Mouse (Mus musculus): Measurements from ENCODE around the gene Ccdc33. TPM values are rescaled to one million over a fixed set of nuclear protein-coding genes. Genes with fewer than 3 reads are reported as not detected.

The Ccdc33 gene
- polyA plus RNA-seq, 1 experiment from 2014 or later, result 0.54 TPM

- Histone ChIP-seq H3K27me3 (ENCODE audit: control insufficient read depth, insufficient read depth, low read length) (no peaks in the 10 kb centered on the region), H3K36me3 (ENCODE audit: control insufficient read depth, insufficient read depth, low read length) (no peaks in the 10 kb centered on the region), H3K9me3 (ENCODE audit: control insufficient read depth, low read length) (no peaks in the 10 kb centered on the region), H3K4me3 (replicated peaks; ENCODE audit: low read depth, low read length) (no peak overlapping the region), H3K9ac (replicated peaks; ENCODE audit: low read length) (no peak overlapping the region), H3K27ac (replicated peaks; ENCODE audit: low read depth, low read length) (no peak overlapping the region), H3K4me1 (ENCODE audit: control insufficient read depth, insufficient read depth, low read length) (no peaks in the 10 kb centered on the region), H3K4me2 (ENCODE audit: low read length) (no peak overlapping the region)
- 79% methylated on average over 3 of the region's 3 CpGs for WGBS
- ATAC-seq (ENCODE audit: low FRiP score, low TSS enrichment), result no peak
- no peak for DNase-seq
Measured at GRCm38 (mm10) chr9:57992060-57992459, 126.6 kb downstream of the Ccdc33 start.

GRCm38 (mm10) chr9:57990438-57991110, 128.0 kb downstream of the Ccdc33 start:
- Histone ChIP-seq H3K4me2 (ENCODE audit: low read length) (no peak overlapping the region), H3K27ac (replicated peaks; ENCODE audit: low read depth, low read length) (no peak overlapping the region), H3K27me3 (ENCODE audit: control insufficient read depth, insufficient read depth, low read length) (no peaks in the 10 kb centered on the region), H3K9me3 (ENCODE audit: control insufficient read depth, low read length) (no peaks in the 10 kb centered on the region), H3K4me3 (replicated peaks; ENCODE audit: low read depth, low read length) (no peak overlapping the region), H3K36me3 (ENCODE audit: control insufficient read depth, insufficient read depth, low read length) (no peaks in the 10 kb centered on the region), H3K9ac (replicated peaks; ENCODE audit: low read length) (no peak overlapping the region), H3K4me1 (ENCODE audit: control insufficient read depth, insufficient read depth, low read length) (no peaks in the 10 kb centered on the region)
- WGBS, result 40% methylated on average over 10 of the region's 10 CpGs
- ATAC-seq (ENCODE audit: low FRiP score, low TSS enrichment) (no peak), DNase-seq (peak; percentile 53)

- Histone ChIP-seq H3K4me1 (ENCODE audit: control insufficient read depth, insufficient read depth, low read length) (no peaks in the 10 kb centered on the region), H3K36me3 (ENCODE audit: control insufficient read depth, insufficient read depth, low read length) (no peaks in the 10 kb centered on the region), H3K4me3 (replicated peaks; ENCODE audit: low read depth, low read length) (no peak overlapping the region), H3K27me3 (ENCODE audit: control insufficient read depth, insufficient read depth, low read length) (no peaks in the 10 kb centered on the region), H3K9me3 (ENCODE audit: control insufficient read depth, low read length) (no peaks in the 10 kb centered on the region), H3K9ac (replicated peaks; ENCODE audit: low read length) (no peak overlapping the region), H3K27ac (replicated peaks; ENCODE audit: low read depth, low read length) (no peak overlapping the region), H3K4me2 (ENCODE audit: low read length) (no peak overlapping the region)
- no peak for ATAC-seq (ENCODE audit: low FRiP score, low TSS enrichment)
- DNase-seq, result no peak
- WGBS, result 89% methylated on average over 6 of the region's 6 CpGs
Measured at GRCm38 (mm10) chr9:57989309-57989708, 129.3 kb downstream of the Ccdc33 start.

DNA sequence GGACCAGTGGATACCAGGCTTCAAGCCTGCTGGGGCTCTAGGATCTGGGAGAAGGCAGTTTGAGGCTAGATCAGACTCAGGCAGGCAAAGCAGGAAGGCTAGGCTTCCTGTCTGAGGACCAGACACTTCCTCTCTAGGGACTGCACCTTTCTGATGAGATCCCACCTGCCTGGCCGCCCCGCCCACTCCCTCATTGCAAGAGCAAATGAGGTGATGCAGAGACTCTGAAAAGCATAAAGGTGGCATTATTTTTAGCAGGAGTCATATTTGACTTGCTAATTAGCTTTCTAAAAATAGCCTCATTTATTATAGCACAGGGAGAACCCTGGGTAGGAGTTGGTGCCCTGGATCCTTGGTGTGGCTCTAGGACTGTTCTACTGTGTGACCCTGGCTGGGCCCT, 130.5 kb downstream of the Ccdc33 start:
- Histone ChIP-seq H3K4me1 (ENCODE audit: control insufficient read depth, insufficient read depth, low read length) (no peaks in the 10 kb centered on the region), H3K9me3 (ENCODE audit: control insufficient read depth, low read length) (no peaks in the 10 kb centered on the region), H3K27ac (replicated peaks; ENCODE audit: low read depth, low read length) (no peak overlapping the region), H3K9ac (replicated peaks; ENCODE audit: low read length) (no peak overlapping the region), H3K27me3 (ENCODE audit: control insufficient read depth, insufficient read depth, low read length) (no peaks in the 10 kb centered on the region), H3K4me2 (ENCODE audit: low read length) (no peak overlapping the region), H3K36me3 (ENCODE audit: control insufficient read depth, insufficient read depth, low read length) (no peaks in the 10 kb centered on the region), H3K4me3 (replicated peaks; ENCODE audit: low read depth, low read length) (no peak overlapping the region)
- no peak for DNase-seq
- 89% methylated on average over 2 of the region's 2 CpGs for WGBS
- no peak for ATAC-seq (ENCODE audit: low FRiP score, low TSS enrichment)

DNA sequence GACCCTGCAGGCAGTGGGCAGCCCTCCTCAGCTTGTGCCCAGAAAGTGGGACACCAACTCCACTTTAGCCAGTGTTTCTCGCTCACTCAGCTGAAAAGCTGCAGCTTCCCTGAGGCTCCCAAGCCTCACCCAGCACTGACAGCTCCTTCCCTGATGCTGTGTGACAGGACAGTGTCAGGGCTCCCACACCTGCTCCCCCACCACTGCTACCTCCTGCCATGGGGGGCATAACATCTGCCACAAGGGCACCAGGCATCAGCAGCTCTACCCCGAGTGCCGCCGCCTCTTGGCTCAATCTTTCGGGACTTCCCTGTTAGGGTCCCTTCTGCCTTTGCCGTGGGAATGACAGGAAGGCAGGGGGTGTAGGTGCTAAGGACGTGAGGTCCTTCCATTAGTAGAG, 132.3 kb downstream of the Ccdc33 start:
- WGBS, result 82% methylated on average over 7 of the region's 7 CpGs
- DNase-seq, result no peak
- no peak for ATAC-seq (ENCODE audit: low FRiP score, low TSS enrichment)

GRCm38 (mm10) chr9:57985304-57985703, 133.3 kb downstream of the Ccdc33 start:
- no peaks in the 10 kb centered on the region for H3K36me3 ChIP-seq (ENCODE audit: control insufficient read depth, insufficient read depth, low read length)
- H3K27me3 ChIP-seq (ENCODE audit: control insufficient read depth, insufficient read depth, low read length), result no peaks in the 10 kb centered on the region
- H3K27ac ChIP-seq (replicated peaks; ENCODE audit: low read depth, low read length), result no peak overlapping the region
- DNase-seq (no peak), ATAC-seq (ENCODE audit: low FRiP score, low TSS enrichment) (no peak)
- no peaks in the 10 kb centered on the region for H3K4me1 ChIP-seq (ENCODE audit: control insufficient read depth, insufficient read depth, low read length)
- H3K9me3 ChIP-seq (ENCODE audit: control insufficient read depth, low read length), result no peaks in the 10 kb centered on the region
- no peak overlapping the region for H3K4me2 ChIP-seq (ENCODE audit: low read length)
- WGBS, result 91% methylated on average over 8 of the region's 8 CpGs
- no peak overlapping the region for H3K4me3 ChIP-seq (replicated peaks; ENCODE audit: low read depth, low read length)
- H3K9ac ChIP-seq (replicated peaks; ENCODE audit: low read length), result no peak overlapping the region

More for the DNA sequence above, 132.3 kb downstream of the Ccdc33 start:
- H3K9me3 ChIP-seq (ENCODE audit: control insufficient read depth, low read length), result no peaks in the 10 kb centered on the region
- H3K27me3 ChIP-seq (ENCODE audit: control insufficient read depth, insufficient read depth, low read length), result no peaks in the 10 kb centered on the region
- no peaks in the 10 kb centered on the region for H3K4me1 ChIP-seq (ENCODE audit: control insufficient read depth, insufficient read depth, low read length)
- H3K36me3 ChIP-seq (ENCODE audit: control insufficient read depth, insufficient read depth, low read length), result no peaks in the 10 kb centered on the region
- H3K4me2 ChIP-seq (ENCODE audit: low read length), result no peak overlapping the region
- H3K27ac ChIP-seq (replicated peaks; ENCODE audit: low read depth, low read length), result no peak overlapping the region
- no peak overlapping the region for H3K4me3 ChIP-seq (replicated peaks; ENCODE audit: low read depth, low read length)
- H3K9ac ChIP-seq (replicated peaks; ENCODE audit: low read length), result no peak overlapping the region

DNA sequence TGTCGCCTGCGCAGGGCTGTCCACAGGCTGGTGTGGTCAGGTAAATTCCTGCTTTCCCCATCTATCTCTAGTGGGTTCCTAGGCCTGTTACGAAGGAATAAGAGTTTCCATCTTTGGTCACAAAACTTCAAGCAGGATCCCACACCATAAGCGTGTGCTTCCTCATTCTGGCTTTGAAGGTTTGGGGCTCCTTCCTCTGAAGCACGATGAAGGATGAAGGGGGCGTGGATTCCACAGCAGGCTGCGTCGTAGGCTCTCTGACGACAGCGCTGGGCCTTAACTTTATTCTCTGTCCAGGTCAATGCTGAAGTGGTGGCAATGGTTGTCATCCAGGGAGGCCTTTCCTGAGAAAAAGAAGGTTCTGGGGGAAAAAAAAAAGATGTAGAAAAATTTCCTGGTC, 138.1 kb downstream of the Ccdc33 start:
- no peaks in the 10 kb centered on the region for H3K36me3 ChIP-seq (ENCODE audit: control insufficient read depth, insufficient read depth, low read length)
- 0 out of 2 replicates have a peak, but pooled peaks cover 3% of the 10 kb centered on the region for H3K9me3 ChIP-seq (ENCODE audit: control insufficient read depth, low read length)
- no peak overlapping the region for H3K27ac ChIP-seq (replicated peaks; ENCODE audit: low read depth, low read length)
- no peak overlapping the region for H3K4me2 ChIP-seq (ENCODE audit: low read length)
- 84% methylated on average over 10 of the region's 10 CpGs for WGBS
- no peaks in the 10 kb centered on the region for H3K27me3 ChIP-seq (ENCODE audit: control insufficient read depth, insufficient read depth, low read length)
- no peaks in the 10 kb centered on the region for H3K4me1 ChIP-seq (ENCODE audit: control insufficient read depth, insufficient read depth, low read length)
- no peak for ATAC-seq (ENCODE audit: low FRiP score, low TSS enrichment)
- no peak overlapping the region for H3K4me3 ChIP-seq (replicated peaks; ENCODE audit: low read depth, low read length)
- no peak for DNase-seq
- no peak overlapping the region for H3K9ac ChIP-seq (replicated peaks; ENCODE audit: low read length)

- Histone ChIP-seq H3K27ac (replicated peaks; ENCODE audit: low read depth, low read length) (no peak overlapping the region), H3K4me1 (ENCODE audit: control insufficient read depth, insufficient read depth, low read length) (no peaks in the 10 kb centered on the region), H3K4me2 (ENCODE audit: low read length) (no peak overlapping the region), H3K27me3 (ENCODE audit: control insufficient read depth, insufficient read depth, low read length) (no peaks in the 10 kb centered on the region), H3K36me3 (ENCODE audit: control insufficient read depth, insufficient read depth, low read length) (no peaks in the 10 kb centered on the region), H3K9me3 (ENCODE audit: control insufficient read depth, low read length) (0 out of 2 replicates have a peak, but pooled peaks cover 3% of the 10 kb centered on the region), H3K4me3 (replicated peaks; ENCODE audit: low read depth, low read length) (no peak overlapping the region), H3K9ac (replicated peaks; ENCODE audit: low read length) (no peak overlapping the region)
- WGBS, result 77% methylated on average over 3 of the region's 3 CpGs
- ATAC-seq (ENCODE audit: low FRiP score, low TSS enrichment), result no peak
- DNase-seq, result no peak
Measured at GRCm38 (mm10) chr9:57978858-57979257, 139.8 kb downstream of the Ccdc33 start.
